Mouse (Mus musculus) stomach, postnatal 0 days (tissue): ENCODE results near the gene Fto.

Source experiments
- CTCF ChIP-seq: IDR thresholded peaks from 2 replicates; pipeline ENCODE4 v1.5.1; 2016; ENCODE audit warnings: antibody characterized with exemption, low read depth, mild to moderate bottlenecking, moderate library complexity
- EP300 ChIP-seq: optimal IDR thresholded peaks from 2 replicates; pipeline ENCODE3; 2016; ENCODE audit warnings: antibody characterized with exemption

GRCm38 (mm10) chr8:91660879-91661278 lies 347.6 kb downstream of the Fto start:
- TF ChIP-seq CTCF (no peak), EP300 (no peak)
